Mouse (Mus musculus) granulocyte monocyte progenitor cell, adult 5-6 weeks (primary cell): ENCODE data around the gene Ears2. TPM values are rescaled to one million over a fixed set of nuclear protein-coding genes. Genes with fewer than 3 reads are reported as not detected.

Source experiments
- ATAC-seq: replicated peaks from 2 replicates; pipeline ENCODE4 v1.8.0; 2016; ENCODE audit warnings: mild to moderate bottlenecking, moderate TSS enrichment, inconsistent platforms; ENCODE audit not compliant: poor library complexity, severe bottlenecking
- total RNA-seq, 2 experiments: library from RNA; stranded (forward) in 1 of 2; stranded (reverse) in 1 of 2; fragments of 200-712, 200-1000 nt in 1 of 2; fragments of >200 nt in 1 of 2; fragmentation: Nextera tagmentation in 1 of 2; gene quantifications; 2 replicates each; pipeline ENCODE4 v1.2.3; 2014 to 2017

Gene Ears2
- total RNA-seq, 2 experiments from 2014 or later = 5.8 to 12.1 TPM

GRCm38 (mm10) chr7:122046813-122047212 lies 20.2 kb downstream of the Ears2 start:
- peak; percentile 90 for ATAC-seq

GRCm38 (mm10) chr7:122045711-122046110 lies 21.4 kb downstream of the Ears2 start:
- ATAC-seq = no peak

DNA sequence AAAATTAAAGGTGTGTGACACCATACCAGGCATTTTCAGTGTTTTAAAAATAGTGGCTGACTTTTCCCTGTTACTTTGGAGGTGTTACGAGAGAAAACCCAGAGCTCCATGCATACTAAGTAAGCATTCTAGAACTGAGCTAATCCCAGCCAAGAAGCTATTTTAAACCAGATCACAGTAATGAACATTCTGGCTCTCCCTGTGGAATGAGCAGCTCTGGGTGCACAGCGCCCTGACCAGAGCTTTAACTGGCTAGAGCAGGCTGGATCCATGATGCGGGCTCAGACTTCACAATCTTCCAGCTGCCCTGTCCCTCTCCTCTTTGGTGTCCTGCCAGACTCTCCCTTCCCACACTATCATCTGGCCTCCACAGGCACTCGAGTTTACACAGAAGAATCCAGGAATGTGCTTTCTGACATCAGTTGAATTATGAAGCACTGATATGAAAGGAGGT lies 21.9 kb downstream of the Ears2 start:
- no peak for ATAC-seq

DNA sequence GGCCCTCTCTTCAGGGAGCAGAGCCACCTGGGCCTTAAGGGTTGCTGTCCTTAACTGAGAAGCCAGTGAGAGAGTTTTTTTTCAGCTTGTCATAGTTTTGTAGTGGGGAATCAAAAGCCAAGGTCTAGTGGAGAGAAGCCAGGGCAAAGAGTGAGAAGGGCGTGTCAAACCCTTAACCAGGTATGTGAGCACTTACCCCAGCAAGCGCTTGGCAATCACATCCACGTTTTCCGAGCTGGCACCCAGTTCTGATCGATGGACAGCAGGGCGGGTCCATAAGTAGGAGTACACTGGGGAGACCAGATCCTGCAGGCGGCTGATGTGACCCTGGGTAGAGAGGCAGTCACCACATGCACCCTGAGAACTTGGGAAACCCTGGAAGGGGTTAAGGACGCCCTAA lies 23.0 kb downstream of the Ears2 start:
- ATAC-seq = no peak

DNA sequence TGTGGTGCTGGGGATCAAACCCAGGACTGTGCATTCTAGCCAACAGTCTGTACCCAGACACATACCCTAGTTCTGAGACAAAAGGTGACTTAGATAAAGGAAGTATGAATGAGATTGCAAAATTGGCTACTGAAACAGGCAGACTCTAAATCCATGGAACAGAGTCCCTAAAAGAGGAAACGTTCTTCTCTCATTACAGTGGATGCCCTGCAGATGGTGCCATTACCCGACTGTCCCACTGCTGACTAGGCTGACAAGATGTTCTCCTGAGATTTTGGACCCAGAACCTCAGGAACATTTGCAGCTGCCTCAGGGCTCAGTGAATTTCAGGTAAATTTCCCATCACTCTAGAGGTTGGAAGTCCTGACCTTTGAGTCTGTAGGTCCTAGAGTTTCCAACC lies 32.7 kb downstream of the Ears2 start:
- ATAC-seq = peak; percentile 94

DNA sequence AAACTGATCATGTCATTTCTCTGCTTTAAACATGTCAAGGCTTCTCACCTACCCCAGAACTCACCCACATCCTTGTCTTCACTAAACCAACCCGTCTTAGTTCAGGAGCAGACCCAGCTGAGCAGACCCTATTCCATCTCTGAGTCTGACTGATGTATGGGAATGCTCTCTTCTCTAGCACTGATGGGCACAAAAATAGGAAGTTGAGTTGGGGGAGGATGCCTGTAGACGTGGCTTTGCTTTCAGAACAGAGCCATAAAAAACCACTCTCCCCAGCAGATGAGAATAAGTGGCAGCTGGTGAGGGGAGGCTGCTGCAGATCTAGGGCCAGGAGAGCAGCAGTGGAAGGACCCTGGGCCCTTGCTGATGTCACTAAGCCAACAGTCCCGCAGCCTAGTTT lies 33.7 kb downstream of the Ears2 start:
- peak; percentile 54 for ATAC-seq

- ATAC-seq = no peak
These were observed 44.9 kb downstream of the Ears2 start for GRCm38 (mm10) chr7:122022131-122022530.

- ATAC-seq = peak; percentile 91
These were observed 46.3 kb downstream of the Ears2 start, which contains the start of gene Gga2 for GRCm38 (mm10) chr7:122020667-122021354. Gene Gga2 (minus strand): TSS chr7:122021222.

DNA sequence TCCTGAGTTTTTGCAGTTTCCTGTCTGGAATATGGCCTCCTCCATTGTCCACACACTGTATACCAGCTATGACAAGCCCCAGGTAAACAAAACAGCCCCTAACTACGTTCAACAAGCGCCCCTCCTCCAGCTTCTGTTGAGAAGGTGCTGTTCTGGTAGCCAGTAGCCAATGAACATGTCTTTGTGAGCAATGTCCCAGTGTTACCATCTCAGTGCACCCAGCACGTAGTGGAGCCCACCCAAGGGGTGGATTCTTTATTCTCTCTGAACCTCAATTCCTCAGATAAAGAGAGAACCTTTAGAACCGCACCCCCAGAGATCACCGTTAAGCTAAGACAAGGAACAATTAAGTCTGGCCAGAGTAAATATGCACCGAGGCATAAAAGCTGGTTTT lies 46.8 kb downstream of the Ears2 start:
- no peak for ATAC-seq

DNA sequence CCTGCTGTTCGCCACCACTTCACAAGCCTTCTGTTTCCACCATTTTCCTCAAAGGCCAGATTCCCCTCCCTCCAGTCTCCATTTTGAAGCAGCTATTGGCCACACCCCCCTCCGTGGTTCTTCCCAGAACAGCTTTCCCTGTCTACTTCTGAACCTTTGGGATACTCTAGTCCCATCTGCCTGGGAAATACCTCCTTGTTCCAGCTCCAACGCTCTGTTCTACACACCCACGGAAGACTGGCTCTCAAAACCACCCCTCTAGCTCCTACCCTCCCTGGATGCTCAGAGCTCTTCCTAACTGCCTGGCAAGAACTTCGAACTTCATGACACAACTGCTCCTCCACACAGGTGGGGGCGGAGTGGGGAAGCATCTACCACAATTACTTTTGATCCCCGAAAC lies 48.1 kb downstream of the Ears2 start:
- ATAC-seq = no peak

- peak; percentile 54 for ATAC-seq
These were observed 48.8 kb downstream of the Ears2 start for GRCm38 (mm10) chr7:122018247-122018646.

- ATAC-seq = no peak
These were observed 51.3 kb downstream of the Ears2 start for GRCm38 (mm10) chr7:122015734-122016133.

- no peak for ATAC-seq
These were observed 52.0 kb downstream of the Ears2 start for GRCm38 (mm10) chr7:122015105-122015504.

DNA sequence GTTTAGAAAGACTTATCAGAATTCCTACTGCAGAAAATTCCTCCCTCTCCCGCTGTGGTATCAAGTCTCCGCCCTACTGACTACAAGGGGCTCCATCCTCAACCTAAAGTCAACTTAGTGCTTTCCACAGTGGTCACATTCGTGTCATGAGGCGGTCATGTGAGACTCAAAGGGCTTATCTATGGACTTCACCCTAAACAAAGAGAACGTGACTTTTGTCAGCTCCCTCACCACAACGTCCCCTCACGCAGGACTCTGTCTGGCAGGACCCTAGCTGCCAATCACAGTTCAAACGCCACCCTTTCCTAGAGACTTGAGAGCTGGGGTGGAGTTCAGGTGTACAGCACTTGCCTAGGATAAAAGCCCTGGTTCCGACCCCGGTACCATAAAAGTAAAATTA lies 54.1 kb downstream of the Ears2 start:
- ATAC-seq = no peak

DNA sequence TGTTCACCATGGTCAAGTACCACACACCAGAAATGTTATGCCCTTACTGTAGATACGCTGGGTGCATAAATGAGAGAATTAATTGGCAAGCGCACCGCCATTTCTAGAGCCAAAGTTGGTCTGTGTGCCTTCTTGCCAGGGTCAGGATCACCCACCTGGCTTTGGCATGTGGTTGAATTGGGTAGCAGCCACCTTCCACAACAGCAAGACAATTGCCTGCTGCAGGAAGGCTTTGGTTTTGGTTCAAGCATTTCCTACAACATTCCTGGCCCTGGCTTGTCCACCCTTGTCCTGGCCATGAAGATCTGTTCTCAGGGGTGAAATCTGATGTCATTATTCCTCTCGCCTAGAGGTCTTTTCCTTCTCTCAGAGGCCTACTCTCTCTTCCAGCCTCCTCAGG lies 54.7 kb downstream of the Ears2 start:
- ATAC-seq = no peak

DNA sequence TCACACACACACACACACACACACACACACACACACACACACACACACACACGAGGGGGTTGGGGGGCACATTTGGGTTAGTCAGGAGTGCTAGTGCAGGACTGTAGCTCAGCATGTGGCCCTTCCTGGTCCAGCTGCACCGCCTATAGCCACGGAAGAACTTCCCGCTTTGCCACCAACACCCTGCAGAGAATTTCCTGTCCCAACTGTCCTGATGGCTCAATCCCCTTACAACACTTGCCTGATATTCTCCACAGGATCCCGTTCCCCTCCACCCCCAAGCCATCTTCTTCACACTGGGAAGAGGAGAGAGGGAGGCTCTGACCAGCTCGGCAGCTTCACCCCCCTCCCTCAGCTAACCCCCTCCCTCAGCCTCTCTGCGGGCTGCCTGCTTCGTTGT lies 66.7 kb downstream of the Ears2 start:
- peak; percentile 96 for ATAC-seq

- no peak for ATAC-seq
These were observed 71.1 kb downstream of the Ears2 start for GRCm38 (mm10) chr7:121995961-121996360.

Other genes with a start within 250 kb of the Ears2 start
- not detected in 2 replicates for gene Scnn1b, start 202.2 kb downstream of the Ears2 start, total RNA-seq (2014; fragmentation: Nextera tagmentation)
- gene Scnn1b, start 202.2 kb downstream of the Ears2 start, total RNA-seq (2017) = not detected in 2 replicates
- gene Cog7, start 85.6 kb downstream of the Ears2 start, total RNA-seq (2014; fragmentation: Nextera tagmentation) = 18.0 and 24.0 TPM in 2 replicates
- gene Cog7, start 85.6 kb downstream of the Ears2 start, total RNA-seq (2017) = 16.9 and 20.0 TPM in 2 replicates
- gene Gga2, start 46.0 kb downstream of the Ears2 start, total RNA-seq (2014; fragmentation: Nextera tagmentation) = 22.6 and 24.3 TPM in 2 replicates
- gene Gga2, start 46.0 kb downstream of the Ears2 start, total RNA-seq (2017) = 19.2 and 21.0 TPM in 2 replicates
- 40.0 and 41.5 TPM in 2 replicates for gene Ubfd1, start 88 bp downstream of the Ears2 start, total RNA-seq (2014; fragmentation: Nextera tagmentation)
- 35.7 and 36.5 TPM in 2 replicates for gene Ubfd1, start 88 bp downstream of the Ears2 start, total RNA-seq (2017)
- gene Ndufab1, start 34.6 kb upstream of the Ears2 start, total RNA-seq (2014; fragmentation: Nextera tagmentation) = 218 and 319 TPM in 2 replicates
- gene Ndufab1, start 34.6 kb upstream of the Ears2 start, total RNA-seq (2017) = 102 and 116 TPM in 2 replicates
- 40.6 and 41.8 TPM in 2 replicates for gene Palb2, start 65.7 kb upstream of the Ears2 start, total RNA-seq (2014; fragmentation: Nextera tagmentation)
- 20.4 and 26.4 TPM in 2 replicates for gene Palb2, start 65.7 kb upstream of the Ears2 start, total RNA-seq (2017)
- gene Dctn5, start 65.8 kb upstream of the Ears2 start, total RNA-seq (2014; fragmentation: Nextera tagmentation) = 62.6 and 69.1 TPM in 2 replicates
- 72.8 and 79.9 TPM in 2 replicates for gene Dctn5, start 65.8 kb upstream of the Ears2 start, total RNA-seq (2017)
- gene Plk1, start 92.2 kb upstream of the Ears2 start, total RNA-seq (2014; fragmentation: Nextera tagmentation) = 13.4 and 25.5 TPM in 2 replicates
- gene Plk1, start 92.2 kb upstream of the Ears2 start, total RNA-seq (2017) = 31.7 and 34.6 TPM in 2 replicates
- not detected in 2 replicates for gene Ern2, start 118.9 kb upstream of the Ears2 start, total RNA-seq (2014; fragmentation: Nextera tagmentation)
- not detected in 2 replicates for gene Ern2, start 118.9 kb upstream of the Ears2 start, total RNA-seq (2017)
- gene Chp2, start 152.2 kb upstream of the Ears2 start, total RNA-seq (2014; fragmentation: Nextera tagmentation) = 1.7 TPM in 1 of 2 replicates, not detected in the other
- gene Chp2, start 152.2 kb upstream of the Ears2 start, total RNA-seq (2017) = not detected in 2 replicates
- gene Prkcb, start 221.5 kb upstream of the Ears2 start, total RNA-seq (2014; fragmentation: Nextera tagmentation) = 22.6 and 25.8 TPM in 2 replicates
- gene Prkcb, start 221.5 kb upstream of the Ears2 start, total RNA-seq (2017) = 21.4 and 27.1 TPM in 2 replicates